Mouse (Mus musculus): ENCODE measurements at regions not wholly inside any gene's neighbourhood (a gene's known extent, or its start where the extent isn't known, plus 50 kb on each side); places are given as distances from the start of the nearest gene placed in this dataset.

- TF ChIP-seq POLR2A (IDR thresholded peaks at IDR 0.05; ENCODE audit: insufficient read depth, low read depth, low read length) (no peak), CTCF (IDR thresholded peaks at IDR 0.05; ENCODE audit: insufficient read depth, low read depth, low read length) (no peak)
Observed at GRCm38 (mm10) chr1:98161882-98162638, 66.6 kb upstream of the Pam start.
